Mouse (Mus musculus) heart, embryonic 10.5 days (tissue): ENCODE measurements around the gene Gm9844. TPM values are rescaled to one million over a fixed set of nuclear protein-coding genes. Genes with fewer than 3 reads are reported as not detected.
"Not testable (repeated sequence)": the region's sequence is repeated elsewhere in the genome, so short reads cannot be mapped to it uniquely, and the experiment has no call there.

Experiments
- DNase-seq: peaks from one replicate; pipeline ENCODE4 v3.0.0-alpha.2; 2017; ENCODE audit warnings: low spot score
- H3K27ac ChIP-seq: fragments of 300-500 bp; sonication (generic); 2 replicates; pipeline ENCODE4 v1.5.1; 2016; ENCODE audit warnings: mild to moderate bottlenecking
- H3K27me3 ChIP-seq: fragments of 300-500 bp; sonication (generic); 2 replicates; pipeline ENCODE4 v1.6.1; 2016; ENCODE audit warnings: mild to moderate bottlenecking; ENCODE audit not compliant: poor library complexity, insufficient read depth, severe bottlenecking
- H3K36me3 ChIP-seq: fragments of 300-500 bp; sonication (generic); 2 replicates; pipeline ENCODE4 v1.6.1; 2016; ENCODE audit warnings: mild to moderate bottlenecking, moderate library complexity
- H3K4me1 ChIP-seq: fragments of 300-500 bp; sonication (generic); 2 replicates; pipeline ENCODE4 v1.6.1; 2016; ENCODE audit warnings: mild to moderate bottlenecking
- H3K4me3 ChIP-seq: fragments of 300-500 bp; sonication (generic); 2 replicates; pipeline ENCODE4 v1.5.1; 2016; ENCODE audit warnings: mild to moderate bottlenecking, moderate library complexity
- H3K9me3 ChIP-seq: fragments of 300-500 bp; sonication (generic); 2 replicates; pipeline ENCODE4 v1.6.1; 2016; ENCODE audit warnings: mild to moderate bottlenecking, moderate library complexity
- WGBS: fragments of 180-500 bp; shearing (Covaris S2); methylation state at CpG from one replicate; pipeline ENCODE4 v1.1.7; 2016; 5-methylcytosine and 5-hydroxymethylcytosine counted together
- polyA plus RNA-seq: library from polyadenylated mRNA; unstranded; fragments of >200 nt; fragmentation: Nextera tagmentation; extraction: Ambion mirVana; gene quantifications from 2 replicates; pipeline ENCODE4 v1.2.1, GENCODE M21; 2016

Gm9844 gene
- polyA plus RNA-seq, 1 experiment from 2014 or later, result 15.0 TPM

DNA sequence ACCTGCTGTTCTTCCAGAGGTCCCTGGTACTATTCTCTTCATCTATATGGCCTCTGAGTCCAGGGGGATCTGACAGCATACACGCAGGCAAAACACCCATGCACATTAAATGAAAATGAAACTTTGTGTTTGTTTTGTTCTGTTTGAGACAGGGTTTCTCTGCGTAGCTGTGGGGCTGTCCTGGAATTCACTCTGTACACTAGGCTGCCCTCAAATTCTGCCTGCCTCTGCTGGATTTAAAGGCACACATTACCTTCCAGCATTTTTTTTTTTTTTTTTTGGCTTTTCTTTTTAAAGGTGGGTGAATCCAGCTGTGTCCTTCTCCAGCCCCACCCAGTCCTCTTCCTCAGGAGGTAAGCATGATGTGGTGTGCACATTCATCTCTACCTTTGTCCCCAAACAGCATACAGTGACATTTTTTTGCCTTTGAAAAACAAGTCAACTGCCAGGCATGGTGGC is 30.1 kb downstream of the Gm9844 start:
- H3K27ac ChIP-seq, result no peak overlapping the region
- no peaks in the 10 kb centered on the region for H3K9me3 ChIP-seq
- H3K27me3 ChIP-seq, result no peaks in the 10 kb centered on the region
- no peak overlapping the region for H3K4me3 ChIP-seq
- H3K36me3 ChIP-seq, result peaks cover 38% of the 10 kb centered on the region
- WGBS, result 73% methylated on average over 2 of the region's 2 CpGs
- H3K4me1 ChIP-seq, result peaks cover 4% of the 10 kb centered on the region; the same call in 1 of the 2 replicates
- no peak for DNase-seq

DNA sequence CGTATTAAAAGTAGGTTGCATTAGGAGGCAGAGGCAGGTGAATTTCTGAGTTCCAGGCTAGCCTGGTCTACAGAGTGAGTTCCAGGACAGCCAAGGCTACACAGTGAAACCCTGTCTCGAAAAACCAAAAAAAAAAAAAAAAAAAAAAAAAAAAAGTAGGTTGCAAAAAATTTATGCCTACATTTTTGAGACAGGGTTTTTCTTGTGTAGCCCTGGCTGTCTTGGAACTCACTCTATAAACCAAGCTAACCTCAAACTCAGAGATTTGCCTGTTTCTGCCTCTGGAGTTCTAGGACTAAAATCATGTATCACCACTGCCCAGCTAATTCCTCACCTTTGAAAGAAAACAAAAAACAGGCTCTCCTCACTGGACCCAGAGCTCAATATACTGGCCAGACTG is 33.7 kb downstream of the Gm9844 start:
- WGBS, result 73% methylated on average over 2 of the region's 2 CpGs
- not testable (repeated sequence) for H3K27me3 ChIP-seq

DNA sequence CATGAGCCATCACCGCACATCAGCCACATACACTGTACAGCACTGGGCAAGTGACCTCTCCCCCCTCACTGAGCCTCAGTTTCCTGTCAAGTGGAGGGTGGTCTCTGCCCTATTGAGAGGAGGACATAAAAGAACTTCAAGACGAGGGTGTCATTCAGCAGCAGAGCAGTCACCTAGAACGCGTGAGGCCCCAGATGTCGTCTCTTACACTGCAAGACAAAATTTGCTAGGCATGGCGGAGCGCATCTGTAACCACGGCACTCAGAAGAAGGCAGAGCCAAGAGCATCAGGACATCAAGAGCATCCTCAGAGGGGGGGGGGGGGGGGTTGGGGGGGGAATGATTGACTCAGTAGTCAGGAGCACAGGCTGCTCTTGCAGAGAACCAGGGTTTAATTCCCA is 34.3 kb downstream of the Gm9844 start:
- H3K4me3 ChIP-seq, result no peak overlapping the region
- no peaks in the 10 kb centered on the region for H3K9me3 ChIP-seq
- WGBS, result 89% methylated on average over 8 of the region's 8 CpGs
- H3K27ac ChIP-seq, result no peak overlapping the region
- H3K27me3 ChIP-seq, result no peaks in the 10 kb centered on the region
- H3K36me3 ChIP-seq, result no peaks in the 10 kb centered on the region
- no peaks in the 10 kb centered on the region for H3K4me1 ChIP-seq
- no peak for DNase-seq

More for the DNA sequence above, 33.7 kb downstream of the Gm9844 start:
- H3K4me3 ChIP-seq, H3K4me1 ChIP-seq, DNase-seq, H3K36me3 ChIP-seq, H3K27ac ChIP-seq, H3K9me3 ChIP-seq: not testable (repeated sequence)

DNA sequence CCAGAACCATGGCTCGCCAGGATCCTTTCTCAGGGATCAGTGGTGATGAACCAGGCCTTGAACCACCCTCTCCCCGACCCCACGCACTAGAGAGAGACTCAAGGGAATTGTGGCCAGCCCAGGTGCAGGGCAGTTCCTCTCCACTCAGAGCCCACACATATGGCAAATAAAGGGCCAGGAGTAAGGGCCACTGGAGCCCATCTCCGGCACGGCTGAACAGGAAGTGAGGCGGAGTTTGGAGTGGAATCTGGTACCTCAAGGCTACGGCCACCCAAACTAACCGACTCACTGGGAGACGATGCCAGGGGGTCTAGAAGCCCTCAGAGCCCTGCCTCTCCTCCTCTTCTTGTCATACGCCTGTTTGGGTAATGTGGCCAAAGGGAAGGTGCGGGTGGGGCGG is 35.2 kb downstream of the Gm9844 start, which contains the start of gene Cd79a:
Gene Cd79a (plus strand): TSS at position 158 of the 400 bp plus-strand sequence.
- no peaks in the 10 kb centered on the region for H3K27me3 ChIP-seq
- H3K9me3 ChIP-seq, result no peaks in the 10 kb centered on the region
- H3K4me1 ChIP-seq, result 0 out of 2 replicates have a peak, but pooled peaks cover 1% of the 10 kb centered on the region
- no peak within 1 kb of the TSS for H3K4me3 ChIP-seq
- H3K27ac ChIP-seq, result no peak within 1 kb of the TSS
- WGBS, result 70% methylated on average over 12 of the region's 12 CpGs
- DNase-seq, result no peak
- H3K36me3 ChIP-seq, result no peaks in the 10 kb centered on the region

DNA sequence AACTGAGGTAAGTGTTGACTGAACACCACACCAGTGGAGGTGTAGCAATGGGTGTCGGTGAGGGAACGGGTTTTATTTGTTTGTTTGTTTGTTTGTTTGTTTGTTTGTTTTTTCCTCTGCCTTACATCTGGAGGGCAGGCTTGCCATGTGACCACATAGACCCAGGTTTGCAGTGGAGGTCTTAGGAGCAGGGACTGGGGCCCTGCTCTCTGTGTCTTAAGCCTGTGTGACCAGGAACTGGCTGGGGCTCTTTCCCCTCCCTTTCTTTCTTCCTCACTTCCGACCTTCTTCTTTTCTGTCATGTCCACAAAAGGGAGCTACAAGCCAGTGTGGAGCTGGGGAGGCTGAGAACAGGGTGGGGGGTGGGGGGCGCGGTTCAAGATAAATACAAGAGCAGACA is 35.9 kb downstream of the Gm9844 start:
- H3K36me3 ChIP-seq, result no peaks in the 10 kb centered on the region
- no peaks in the 10 kb centered on the region for H3K27me3 ChIP-seq
- 78% methylated on average over 5 of the region's 5 CpGs for WGBS
- no peak for DNase-seq
- no peaks in the 10 kb centered on the region for H3K9me3 ChIP-seq
- no peak overlapping the region for H3K4me3 ChIP-seq
- H3K27ac ChIP-seq, result no peak overlapping the region
- 0 out of 2 replicates have a peak, but pooled peaks cover 6% of the 10 kb centered on the region for H3K4me1 ChIP-seq

DNA sequence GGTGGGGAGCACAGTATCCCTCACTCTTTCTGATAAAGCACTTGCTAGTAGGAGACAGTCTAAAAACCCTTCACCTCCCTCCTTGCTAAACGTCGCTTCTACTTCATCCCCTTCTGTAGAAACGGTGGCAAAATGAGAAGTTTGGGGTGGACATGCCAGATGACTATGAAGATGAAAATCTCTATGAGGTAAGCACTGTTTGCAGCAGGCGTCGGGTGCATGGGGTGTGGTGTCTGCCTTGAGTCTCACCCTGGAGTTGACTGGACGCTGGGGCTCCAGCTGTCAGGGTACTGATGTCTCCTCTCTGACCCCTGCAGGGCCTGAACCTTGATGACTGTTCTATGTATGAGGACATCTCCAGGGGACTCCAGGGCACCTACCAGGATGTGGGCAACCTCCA is 39.1 kb downstream of the Gm9844 start:
- H3K9me3 ChIP-seq, result no peaks in the 10 kb centered on the region
- no peaks in the 10 kb centered on the region for H3K27me3 ChIP-seq
- no peak overlapping the region for H3K27ac ChIP-seq
- no peak overlapping the region for H3K4me3 ChIP-seq
- WGBS, result 70% methylated on average over 6 of the region's 6 CpGs
- peaks cover 25% of the 10 kb centered on the region for H3K4me1 ChIP-seq
- DNase-seq, result no peak
- H3K36me3 ChIP-seq, result no peaks in the 10 kb centered on the region

DNA sequence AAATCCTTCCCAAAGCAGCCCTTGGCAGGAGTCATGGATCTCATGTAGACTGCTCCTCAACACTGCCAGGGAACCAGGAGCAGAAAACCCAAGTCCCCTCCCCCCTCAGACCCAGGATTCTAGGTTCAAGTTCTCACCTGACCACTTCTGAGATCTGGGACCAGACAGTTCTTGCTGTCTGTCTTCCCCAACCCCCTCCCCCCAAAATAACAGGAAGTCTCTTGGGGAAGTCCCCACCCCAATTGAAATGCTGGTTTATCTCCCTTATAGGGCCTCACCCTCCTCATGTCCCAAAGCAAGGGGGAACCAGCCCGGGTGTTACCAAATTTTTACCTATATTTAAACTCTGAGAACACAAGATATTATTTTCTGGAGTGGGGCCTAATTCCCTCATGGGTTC is 39.8 kb downstream of the Gm9844 start:
- 36% methylated on average over 1 of the region's 1 CpGs for WGBS
- DNase-seq, result no peak
- H3K4me1 ChIP-seq, result peaks cover 33% of the 10 kb centered on the region
- H3K27ac ChIP-seq, result peak overlapping the region; percentile 94; the same call in 1 of the 2 replicates
- H3K9me3 ChIP-seq, result no peaks in the 10 kb centered on the region
- H3K27me3 ChIP-seq, result no peaks in the 10 kb centered on the region
- H3K36me3 ChIP-seq, result no peaks in the 10 kb centered on the region
- peak overlapping the region; percentile 80; the same call in 1 of the 2 replicates for H3K4me3 ChIP-seq

DNA sequence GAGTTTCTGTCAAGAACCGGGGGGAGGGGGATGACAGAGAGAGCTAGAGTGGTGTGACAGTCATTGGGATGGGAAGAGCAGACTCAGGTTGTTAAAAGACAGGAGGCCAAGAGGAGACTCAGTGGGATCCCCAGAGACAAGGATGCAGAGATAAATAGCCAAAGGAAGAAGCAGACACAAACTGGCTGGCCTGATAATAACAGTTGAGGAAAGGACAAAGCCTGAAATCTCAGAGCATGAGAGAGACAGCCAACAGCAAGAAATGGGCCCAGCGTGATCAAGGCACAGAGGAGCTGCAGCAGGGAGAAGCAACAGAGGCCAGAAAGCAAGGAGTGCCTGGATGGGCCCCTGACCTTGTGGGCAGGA is 40.2 kb downstream of the Gm9844 start:
- peaks cover 37% of the 10 kb centered on the region for H3K4me1 ChIP-seq
- H3K27me3 ChIP-seq, result no peaks in the 10 kb centered on the region
- 48% methylated on average over 2 of the region's 2 CpGs for WGBS
- H3K4me3 ChIP-seq, result peak overlapping the region; percentile 80
- peak overlapping the region; percentile 94 for H3K27ac ChIP-seq
- H3K9me3 ChIP-seq, result no peaks in the 10 kb centered on the region
- no peak for DNase-seq
- no peaks in the 10 kb centered on the region for H3K36me3 ChIP-seq

DNA sequence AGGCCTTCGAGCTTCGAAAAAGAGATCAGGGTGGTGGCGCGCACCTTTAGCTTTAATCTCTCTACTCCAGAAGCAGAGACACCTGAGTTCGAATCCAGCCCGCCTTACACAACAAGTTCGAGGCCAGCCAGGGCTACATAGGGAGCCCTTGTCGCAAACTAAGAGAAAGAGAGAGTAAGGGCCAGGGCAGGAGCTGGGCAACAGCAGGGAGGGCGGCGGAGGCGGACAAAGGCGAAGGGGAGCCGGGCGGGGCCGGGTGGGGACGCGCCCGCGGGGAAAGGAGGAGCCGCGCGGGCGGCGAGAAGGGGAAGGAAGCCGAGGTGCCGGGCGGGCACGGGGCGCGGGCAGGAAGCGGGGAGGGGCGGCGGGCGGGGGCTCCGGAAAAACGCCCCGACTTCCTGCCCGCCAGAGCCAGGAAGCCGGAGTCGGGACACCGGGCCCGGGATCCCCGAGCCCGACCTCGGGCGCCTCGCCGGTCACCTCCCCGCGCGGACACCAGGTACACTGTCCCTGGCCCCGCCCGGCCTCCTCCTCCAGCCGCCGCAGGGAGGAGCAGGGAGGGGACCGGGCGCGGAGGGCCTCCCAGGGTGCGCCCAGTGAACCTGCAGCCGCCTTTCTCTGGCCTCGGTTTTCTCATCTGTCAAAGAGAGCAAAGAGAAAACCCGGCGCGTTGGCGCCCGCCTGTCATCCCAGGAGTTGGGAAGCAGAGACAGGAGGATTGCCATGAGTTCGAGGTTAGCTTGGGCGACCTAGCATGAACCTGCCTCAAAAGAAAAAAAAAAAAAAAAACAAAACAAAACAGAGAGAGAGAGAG is 40.8 kb downstream of the Gm9844 start, which contains the start of gene Arhgef1:
Gene Arhgef1 (plus strand): TSS at position 283 of the 814 bp plus-strand sequence.
- H3K36me3 ChIP-seq, result peaks cover 4% of the 10 kb centered on the region
- H3K9me3 ChIP-seq, result no peaks in the 10 kb centered on the region
- peak within 1 kb of the TSS; percentile 80 for H3K4me3 ChIP-seq
- no peaks in the 10 kb centered on the region for H3K27me3 ChIP-seq
- WGBS, result 5% methylated on average over 64 of the region's 68 CpGs
- peak; percentile 88 for DNase-seq
- H3K4me1 ChIP-seq, result peaks cover 42% of the 10 kb centered on the region
- peak within 1 kb of the TSS; percentile 94 for H3K27ac ChIP-seq

DNA sequence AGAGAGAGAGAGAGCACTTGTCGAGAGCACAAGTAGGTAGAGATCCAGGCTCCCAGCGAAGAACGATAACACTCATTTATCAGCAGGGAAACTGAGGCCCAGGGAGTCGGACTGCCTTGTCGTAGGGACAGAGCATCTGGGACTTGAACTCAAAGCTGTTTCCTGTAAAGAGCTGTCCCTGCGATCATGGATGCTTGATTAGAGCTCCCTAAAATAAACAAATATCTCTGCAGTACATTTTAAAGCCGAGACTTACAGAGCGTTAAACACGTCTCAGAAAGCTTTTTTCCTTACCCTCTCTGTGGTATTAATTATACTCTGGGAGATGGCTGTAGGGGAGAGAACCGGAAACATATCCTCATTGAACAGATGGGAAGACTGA is 41.4 kb downstream of the Gm9844 start:
- Histone ChIP-seq H3K27ac (peak overlapping the region; percentile 94), H3K4me3 (peak overlapping the region; percentile 80), H3K4me1 (peaks cover 46% of the 10 kb centered on the region), H3K27me3 (no peaks in the 10 kb centered on the region), H3K9me3 (no peaks in the 10 kb centered on the region), H3K36me3 (peaks cover 10% of the 10 kb centered on the region)
- DNase-seq, result no peak
- WGBS, result 34% methylated on average over 10 of the region's 10 CpGs

DNA sequence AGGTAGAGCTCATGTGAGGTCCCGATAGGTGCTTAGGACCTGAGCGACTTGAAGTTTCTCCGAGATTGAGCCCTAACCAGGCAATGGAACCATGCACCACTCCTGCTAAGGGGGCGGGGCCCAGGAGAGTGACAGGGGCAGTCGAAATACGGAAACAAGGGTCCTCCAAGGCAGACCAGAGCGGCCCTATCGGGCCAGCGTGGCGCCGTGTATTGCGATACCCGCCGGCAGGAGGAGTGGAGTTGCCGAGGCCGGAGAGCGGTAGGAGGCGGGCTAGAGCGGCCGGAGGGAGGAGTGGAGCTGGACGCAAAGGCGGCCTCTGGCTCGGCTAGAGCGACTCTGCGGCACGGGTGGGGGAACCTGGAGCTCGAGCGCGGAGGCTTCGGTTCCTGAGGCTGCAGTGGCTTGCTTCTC is 42.1 kb downstream of the Gm9844 start:
- Histone ChIP-seq H3K4me1 (peaks cover 46% of the 10 kb centered on the region), H3K27ac (peak overlapping the region; percentile 88), H3K27me3 (no peaks in the 10 kb centered on the region), H3K36me3 (peaks cover 16% of the 10 kb centered on the region), H3K9me3 (no peaks in the 10 kb centered on the region), H3K4me3 (peak overlapping the region; percentile 80)
- WGBS, result 0% methylated on average over 30 of the region's 30 CpGs
- peak; percentile 99 for DNase-seq

DNA sequence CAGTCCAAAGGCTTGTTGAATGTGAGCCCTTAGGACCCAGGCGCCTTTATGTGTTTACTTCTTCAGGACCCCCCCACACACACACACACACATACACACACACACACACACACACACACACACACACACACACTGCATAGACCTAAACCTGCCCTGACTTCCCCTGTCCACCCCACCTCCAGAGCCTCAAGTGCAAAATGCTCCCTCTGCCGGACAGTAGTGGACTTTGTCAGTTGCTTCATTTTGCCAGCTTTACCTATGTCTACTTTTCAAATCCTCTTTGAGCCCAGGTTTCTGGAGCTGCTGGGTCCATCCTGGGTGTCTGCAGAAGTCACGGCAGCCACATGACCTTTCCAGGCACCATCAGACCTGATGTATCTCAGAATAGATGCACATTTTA is 42.9 kb downstream of the Gm9844 start:
- 14% methylated on average over 3 of the region's 3 CpGs for WGBS
- DNase-seq, result peak; percentile 87
- Histone ChIP-seq H3K27me3 (no peaks in the 10 kb centered on the region), H3K4me3 (peak overlapping the region; percentile 80), H3K27ac (peak overlapping the region; percentile 88), H3K4me1 (peaks cover 46% of the 10 kb centered on the region), H3K36me3 (peaks cover 24% of the 10 kb centered on the region), H3K9me3 (no peaks in the 10 kb centered on the region)

DNA sequence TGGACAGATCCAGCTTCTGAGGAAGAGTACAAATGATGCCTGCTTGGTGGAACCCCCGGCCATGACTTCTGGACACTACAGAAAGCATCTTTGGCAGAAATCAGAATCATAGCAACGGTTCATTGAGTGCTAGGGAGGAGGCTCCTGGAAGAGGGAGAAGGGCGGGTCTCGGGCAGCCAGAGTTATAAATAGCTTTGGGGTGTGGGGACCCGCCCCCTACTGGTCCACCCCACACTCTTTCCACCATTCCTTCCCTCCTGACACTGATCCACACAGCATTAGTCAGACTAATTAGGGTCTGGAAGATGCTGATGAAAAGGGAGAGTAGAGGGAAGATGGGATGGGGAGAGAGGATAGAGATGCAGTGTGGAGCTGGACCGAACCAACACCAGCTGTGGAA is 44.5 kb downstream of the Gm9844 start:
- Histone ChIP-seq H3K9me3 (no peaks in the 10 kb centered on the region), H3K27me3 (no peaks in the 10 kb centered on the region), H3K4me3 (no peak overlapping the region), H3K36me3 (peaks cover 32% of the 10 kb centered on the region), H3K27ac (peak overlapping the region; percentile 12; the same call in 1 of the 2 replicates), H3K4me1 (peaks cover 46% of the 10 kb centered on the region)
- DNase-seq, result no peak
- WGBS, result 17% methylated on average over 6 of the region's 6 CpGs
